Mouse (Mus musculus) forebrain, embryonic 13.5 days (tissue): ENCODE results near the gene Gnao1. TPM values are rescaled to one million over a fixed set of nuclear protein-coding genes. Genes with fewer than 3 reads are reported as not detected.

Experiments
- ATAC-seq: fragments of 200-750 bp; cut with Nextera tagmentation; 2 replicates; pipeline ENCODE4 v1.8.0; 2017
- H3K27ac ChIP-seq: fragments of 300-500 bp; sonication (generic); 2 replicates; pipeline ENCODE4 v1.5.1; 2015; ENCODE audit warnings: inconsistent platforms, mild to moderate bottlenecking, moderate library complexity
- H3K27me3 ChIP-seq: fragments of 300-500 bp; sonication (generic); 2 replicates; pipeline ENCODE4 v1.6.1; 2015; ENCODE audit warnings: mild to moderate bottlenecking, inconsistent platforms
- H3K36me3 ChIP-seq: fragments of 300-500 bp; sonication (generic); 2 replicates; pipeline ENCODE4 v1.6.1; 2015; ENCODE audit warnings: mild to moderate bottlenecking, inconsistent platforms; ENCODE audit not compliant: poor library complexity, severe bottlenecking
- H3K4me1 ChIP-seq: fragments of 300-500 bp; sonication (generic); 2 replicates; pipeline ENCODE4 v1.6.1; 2015; ENCODE audit warnings: inconsistent platforms
- H3K4me2 ChIP-seq: fragments of 300-500 bp; sonication (generic); 2 replicates; pipeline ENCODE4 v1.6.1; 2015; ENCODE audit warnings: inconsistent platforms, mild to moderate bottlenecking, moderate library complexity
- H3K4me3 ChIP-seq: fragments of 300-500 bp; sonication (generic); 2 replicates; pipeline ENCODE4 v1.5.1; 2015; ENCODE audit warnings: mild to moderate bottlenecking, inconsistent platforms
- H3K9ac ChIP-seq: fragments of 300-500 bp; sonication (generic); 2 replicates; pipeline ENCODE4 v1.6.1; 2015; ENCODE audit warnings: mild to moderate bottlenecking, inconsistent platforms
- H3K9me3 ChIP-seq: fragments of 300-500 bp; sonication (generic); replicated peaks from 2 replicates; pipeline ENCODE4 v1.6.1; 2016; ENCODE audit warnings: inconsistent platforms
- WGBS: fragments of 180-500 bp; shearing (Covaris S2); methylation state at CpG from one replicate; pipeline ENCODE4 v1.1.7; 2015; 5-methylcytosine and 5-hydroxymethylcytosine counted together
- polyA plus RNA-seq: library from polyadenylated mRNA; unstranded; fragments of >200 nt; fragmentation: Nextera tagmentation; extraction: Ambion mirVana; gene quantifications from 2 replicates; pipeline ENCODE4 v1.2.1, GENCODE M21; 2015

Gnao1 gene
- polyA plus RNA-seq, 1 experiment from 2014 or later, result 86.2 TPM

- no peak overlapping the region for H3K27ac ChIP-seq
- H3K27me3 ChIP-seq, result no peaks in the 10 kb centered on the region
- no peak for ATAC-seq
- H3K4me2 ChIP-seq, result no peak overlapping the region
- H3K9me3 ChIP-seq, result no peaks in the 10 kb centered on the region
- H3K36me3 ChIP-seq, result peaks cover 92% of the 10 kb centered on the region
- no peak overlapping the region for H3K4me3 ChIP-seq
- H3K9ac ChIP-seq, result no peak overlapping the region
- H3K4me1 ChIP-seq, result no peaks in the 10 kb centered on the region
- WGBS, result 78% methylated on average over 6 of the region's 6 CpGs
Measured at GRCm38 (mm10) chr8:93968293-93968692, 158.5 kb downstream of the Gnao1 start.

GRCm38 (mm10) chr8:93969626-93970340 is 160.0 kb downstream of the Gnao1 start:
- Histone ChIP-seq H3K27me3 (no peaks in the 10 kb centered on the region), H3K36me3 (peaks cover 92% of the 10 kb centered on the region), H3K4me2 (no peak overlapping the region), H3K4me1 (no peaks in the 10 kb centered on the region), H3K9me3 (no peaks in the 10 kb centered on the region), H3K9ac (no peak overlapping the region), H3K4me3 (no peak overlapping the region), H3K27ac (no peak overlapping the region)
- no peak for ATAC-seq
- 81% methylated on average over 7 of the region's 7 CpGs for WGBS

GRCm38 (mm10) chr8:93971451-93971850 is 161.7 kb downstream of the Gnao1 start:
- WGBS, result 93% methylated on average over 10 of the region's 10 CpGs
- Histone ChIP-seq H3K36me3 (peaks cover 92% of the 10 kb centered on the region), H3K4me3 (no peak overlapping the region), H3K9me3 (no peaks in the 10 kb centered on the region), H3K4me1 (no peaks in the 10 kb centered on the region), H3K27ac (no peak overlapping the region), H3K4me2 (no peak overlapping the region), H3K9ac (no peak overlapping the region), H3K27me3 (no peaks in the 10 kb centered on the region)
- no peak for ATAC-seq

- Histone ChIP-seq H3K9me3 (no peaks in the 10 kb centered on the region), H3K4me3 (no peak overlapping the region), H3K27ac (no peak overlapping the region), H3K36me3 (peaks cover 90% of the 10 kb centered on the region), H3K27me3 (no peaks in the 10 kb centered on the region), H3K4me2 (no peak overlapping the region), H3K9ac (no peak overlapping the region), H3K4me1 (no peaks in the 10 kb centered on the region)
- no peak for ATAC-seq
- 78% methylated on average over 5 of the region's 5 CpGs for WGBS
Measured at GRCm38 (mm10) chr8:93972211-93972610, 162.4 kb downstream of the Gnao1 start.

GRCm38 (mm10) chr8:93972971-93973734 is 163.4 kb downstream of the Gnao1 start:
- Histone ChIP-seq H3K4me3 (no peak overlapping the region), H3K36me3 (peaks cover 89% of the 10 kb centered on the region), H3K9me3 (no peaks in the 10 kb centered on the region), H3K4me1 (no peaks in the 10 kb centered on the region), H3K9ac (no peak overlapping the region), H3K4me2 (no peak overlapping the region), H3K27me3 (no peaks in the 10 kb centered on the region), H3K27ac (no peak overlapping the region)
- ATAC-seq, result no peak; the same call in 1 of the 2 replicates
- 85% methylated on average over 14 of the region's 14 CpGs for WGBS

- Histone ChIP-seq H3K27ac (no peak overlapping the region), H3K9me3 (no peaks in the 10 kb centered on the region), H3K4me2 (no peak overlapping the region), H3K9ac (no peak overlapping the region), H3K27me3 (no peaks in the 10 kb centered on the region), H3K36me3 (peaks cover 90% of the 10 kb centered on the region), H3K4me3 (no peak overlapping the region), H3K4me1 (no peaks in the 10 kb centered on the region)
- 95% methylated on average over 13 of the region's 13 CpGs for WGBS
- ATAC-seq, result no peak
Measured at GRCm38 (mm10) chr8:93973831-93974375, 164.1 kb downstream of the Gnao1 start.

- Histone ChIP-seq H3K4me1 (no peaks in the 10 kb centered on the region), H3K9ac (no peak overlapping the region), H3K4me3 (no peak overlapping the region), H3K27me3 (no peaks in the 10 kb centered on the region), H3K4me2 (no peak overlapping the region), H3K36me3 (peaks cover 93% of the 10 kb centered on the region), H3K27ac (no peak overlapping the region), H3K9me3 (no peaks in the 10 kb centered on the region)
- ATAC-seq, result no peak
- WGBS, result 86% methylated on average over 11 of the region's 11 CpGs
Measured at GRCm38 (mm10) chr8:93974602-93975186, 164.9 kb downstream of the Gnao1 start.

GRCm38 (mm10) chr8:93975358-93975757 is 165.6 kb downstream of the Gnao1 start:
- ATAC-seq, result no peak

GRCm38 (mm10) chr8:93976446-93977211 is 166.9 kb downstream of the Gnao1 start:
- Histone ChIP-seq H3K27ac (no peak overlapping the region), H3K9ac (no peak overlapping the region), H3K9me3 (no peaks in the 10 kb centered on the region), H3K4me3 (no peak overlapping the region), H3K4me2 (no peak overlapping the region), H3K36me3 (peaks cover 93% of the 10 kb centered on the region), H3K4me1 (no peaks in the 10 kb centered on the region), H3K27me3 (no peaks in the 10 kb centered on the region)
- 94% methylated on average over 6 of the region's 6 CpGs for WGBS
- no peak for ATAC-seq

More at GRCm38 (mm10) chr8:93975358-93975757, 165.6 kb downstream of the Gnao1 start:
- WGBS, result 97% methylated on average over 2 of the region's 2 CpGs
- Histone ChIP-seq H3K4me3 (no peak overlapping the region), H3K36me3 (peaks cover 93% of the 10 kb centered on the region), H3K27me3 (no peaks in the 10 kb centered on the region), H3K4me1 (no peaks in the 10 kb centered on the region), H3K27ac (no peak overlapping the region), H3K4me2 (no peak overlapping the region), H3K9ac (no peak overlapping the region), H3K9me3 (no peaks in the 10 kb centered on the region)

GRCm38 (mm10) chr8:93980141-93980540 is 170.4 kb downstream of the Gnao1 start:
- no peak for ATAC-seq
- H3K4me3 ChIP-seq, result no peak overlapping the region
- H3K36me3 ChIP-seq, result peaks cover 93% of the 10 kb centered on the region
- no peak overlapping the region for H3K27ac ChIP-seq
- no peak overlapping the region for H3K4me2 ChIP-seq
- no peaks in the 10 kb centered on the region for H3K9me3 ChIP-seq
- 95% methylated on average over 4 of the region's 4 CpGs for WGBS
- no peaks in the 10 kb centered on the region for H3K27me3 ChIP-seq
- H3K4me1 ChIP-seq, result no peaks in the 10 kb centered on the region
- H3K9ac ChIP-seq, result no peak overlapping the region

GRCm38 (mm10) chr8:93981679-93982215 is 172.0 kb downstream of the Gnao1 start:
- no peak for ATAC-seq

More at GRCm38 (mm10) chr8:93981679-93982215, 172.0 kb downstream of the Gnao1 start:
- 93% methylated on average over 5 of the region's 5 CpGs for WGBS
- H3K9ac ChIP-seq, result no peak overlapping the region
- H3K4me3 ChIP-seq, result no peak overlapping the region
- H3K4me2 ChIP-seq, result no peak overlapping the region
- no peak overlapping the region for H3K27ac ChIP-seq
- no peaks in the 10 kb centered on the region for H3K4me1 ChIP-seq
- no peaks in the 10 kb centered on the region for H3K9me3 ChIP-seq
- peaks cover 92% of the 10 kb centered on the region for H3K36me3 ChIP-seq
- no peaks in the 10 kb centered on the region for H3K27me3 ChIP-seq
